Mouse (Mus musculus) frontal cortex, adult (tissue): ENCODE measurements at regions not wholly inside any gene's neighbourhood (a gene's known extent, or its start where the extent isn't known, plus 50 kb on each side); places are given as distances from the start of the nearest gene placed in this dataset.

Experiments
- ATAC-seq: cut with Nextera tagmentation; 2 replicates; pipeline ENCODE4 v1.9.2; 2017; ENCODE audit warnings: mild to moderate bottlenecking, moderate library complexity, mixed read lengths; ENCODE audit not compliant: low TSS enrichment

GRCm38 (mm10) chr19:14670821-14671104 lies 72.9 kb upstream of the Tle4 start:
- ATAC-seq = peak; percentile 44; the same call in 1 of the 2 replicates

GRCm38 (mm10) chr19:14670078-14670820 lies 72.4 kb upstream of the Tle4 start:
- ATAC-seq = peak; percentile 38; the same call in 1 of the 2 replicates

- no peak for ATAC-seq
Observed at GRCm38 (mm10) chr19:14668512-14669181, 70.8 kb upstream of the Tle4 start.

DNA sequence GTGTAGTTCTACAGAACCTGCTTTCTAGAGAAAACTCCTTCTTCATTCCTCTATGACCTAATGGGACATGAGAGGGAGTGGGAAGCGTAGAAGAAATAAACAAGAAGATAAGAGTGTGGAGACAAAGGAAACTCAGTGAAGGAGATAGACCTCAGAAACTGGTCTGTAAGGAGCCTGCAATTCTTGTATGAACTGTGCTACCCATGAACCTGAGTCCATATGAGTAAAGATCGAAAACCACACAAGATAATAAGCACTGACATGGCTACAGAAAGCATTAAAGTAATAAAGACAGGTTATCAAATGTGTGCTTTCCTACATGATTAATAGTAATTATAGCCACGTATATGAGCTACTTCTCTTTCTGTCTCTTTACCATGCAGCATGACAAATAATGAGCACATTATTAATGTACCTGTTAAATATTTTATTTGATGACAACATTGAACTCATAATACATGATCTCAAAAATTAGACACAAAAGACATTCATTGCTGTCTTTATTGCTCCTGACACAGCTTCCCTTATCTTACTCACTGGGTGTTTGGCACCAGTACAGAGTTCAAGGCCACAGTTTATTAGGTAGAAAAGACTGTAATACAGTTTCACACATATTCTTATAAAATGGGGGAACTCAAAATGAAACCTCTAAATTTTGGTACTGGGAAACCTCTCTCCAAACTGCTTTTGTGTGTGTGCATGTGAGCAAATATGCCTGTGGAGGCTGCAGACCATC lies 67.0 kb upstream of the Tle4 start:
- no peak for ATAC-seq

DNA sequence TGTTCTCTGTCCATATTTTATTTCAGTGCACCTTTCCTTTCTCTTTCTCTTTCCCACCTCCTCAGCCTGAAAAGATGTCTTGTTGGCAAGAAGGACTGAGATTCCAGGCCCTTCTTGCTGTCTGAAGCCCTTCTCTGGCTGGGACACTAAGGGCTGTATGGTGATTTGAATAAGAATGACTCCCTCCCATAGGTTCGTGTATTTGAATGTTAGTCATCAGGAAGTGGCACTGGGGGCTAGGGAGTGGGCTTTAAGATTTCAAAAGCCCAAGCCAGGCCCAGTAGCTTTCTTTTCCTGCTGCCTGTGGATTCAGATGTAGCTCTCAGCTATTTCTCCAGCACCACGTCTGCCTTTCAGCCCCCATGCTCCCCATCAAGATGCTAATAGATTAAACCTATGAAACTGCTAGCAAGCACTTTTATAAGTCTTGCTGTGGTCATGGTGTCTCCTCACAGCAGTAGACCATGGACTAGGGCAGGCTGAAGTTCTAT lies 66.3 kb upstream of the Tle4 start:
- ATAC-seq = no peak

- no peak for ATAC-seq
Observed at GRCm38 (mm10) chr19:14663350-14663749, 65.5 kb upstream of the Tle4 start.

GRCm38 (mm10) chr19:14659725-14660124 lies 61.9 kb upstream of the Tle4 start:
- ATAC-seq = no peak

- no peak for ATAC-seq
Observed at GRCm38 (mm10) chr19:14658479-14658878, 60.6 kb upstream of the Tle4 start.

DNA sequence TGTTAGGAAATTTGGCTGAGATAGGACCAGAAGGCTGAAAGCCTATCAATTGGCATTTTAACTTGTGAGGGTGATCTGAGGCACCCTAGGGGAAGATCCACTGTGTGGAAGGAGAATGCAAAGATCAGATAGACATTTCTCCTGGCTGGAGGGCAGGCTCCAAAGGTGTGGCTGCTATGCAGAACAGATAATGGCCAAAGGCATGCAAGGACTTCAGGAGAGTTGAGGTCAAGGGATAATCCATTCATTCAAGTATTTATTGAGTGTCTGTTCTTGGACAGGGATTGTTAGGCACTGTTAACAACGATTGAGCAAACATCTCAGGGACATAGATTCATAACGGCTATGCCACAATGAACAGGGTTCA lies 58.2 kb upstream of the Tle4 start:
- ATAC-seq = no peak

DNA sequence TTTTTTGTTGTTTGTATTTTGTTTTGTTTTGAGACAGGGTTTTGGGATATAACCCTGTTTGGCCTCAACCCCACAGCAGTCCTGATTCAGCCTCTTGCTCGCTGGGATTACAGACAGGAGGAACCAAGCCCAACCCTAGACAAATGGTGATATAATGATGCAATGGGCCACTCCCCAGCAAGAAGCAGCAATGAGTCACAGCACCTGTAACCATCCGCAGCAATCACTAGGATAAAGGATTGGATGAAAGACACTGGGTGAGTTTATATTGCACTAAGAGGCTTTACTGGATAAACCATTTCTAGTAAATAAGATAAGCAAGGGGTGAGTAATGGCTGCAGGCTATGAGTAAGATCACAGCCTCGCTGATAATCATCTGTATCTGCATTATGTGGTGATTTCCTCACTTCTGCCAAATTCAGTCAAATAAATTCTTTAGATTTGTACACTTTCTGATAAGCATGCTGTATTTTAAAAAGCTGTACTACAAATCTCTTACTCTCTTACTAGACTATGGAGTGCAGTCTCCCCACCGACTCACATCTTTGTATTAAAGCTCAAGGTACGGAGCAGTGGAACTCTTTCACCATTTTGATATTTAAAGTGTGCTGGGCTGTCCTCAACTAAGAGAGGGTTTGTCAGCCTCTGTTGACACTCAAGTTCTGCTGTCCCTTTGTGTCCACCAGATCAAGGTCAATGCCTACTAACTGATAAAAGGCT lies 57.6 kb upstream of the Tle4 start:
- no peak for ATAC-seq
